Comparison of ENCODE assay signal across 30 mouse cellular contexts in the genomic region with DNA sequence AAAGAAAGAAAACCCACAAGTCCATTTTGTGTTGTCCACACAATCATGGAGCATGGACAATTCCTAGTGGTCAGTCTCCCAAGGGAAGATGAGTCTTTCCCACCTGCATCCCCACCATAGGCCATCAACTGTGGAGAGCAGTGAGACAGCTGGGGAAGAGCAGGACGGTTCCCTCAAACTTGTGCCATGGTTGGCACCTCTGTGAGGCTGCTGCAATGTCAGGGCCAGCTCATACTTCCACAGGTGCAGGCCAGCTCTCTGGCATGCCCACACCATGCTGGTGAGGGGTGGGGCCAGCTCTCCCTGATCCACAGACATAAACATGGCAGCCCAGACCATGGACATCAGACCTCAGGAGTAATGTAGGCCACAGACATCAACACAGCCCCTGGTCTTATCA. TPM values are rescaled to one million over a fixed set of nuclear protein-coding genes. Genes with fewer than 3 reads are reported as not detected.
DNase-seq lines count a peak whose midpoint lies in the region; ATAC-seq and TF ChIP-seq lines count a peak whose summit lies in the region.
"Had no signal": no experiment of that assay in that cellular context is flagged by ENCODE, and none has a peak within 500 bp of the region (broad histone marks: within the 10 kb centered on the region; RNA-seq: fewer than 3 reads in every experiment).

No protein-coding gene starts in this region.

- H3K4me2 ChIP-seq in liver, postnatal 0 days (ENCODE audit: low read depth, low read length): 0 out of 2 replicates have a peak overlapping the region, but pooled peaks have one; percentile 59
- H3K4me2 ChIP-seq in liver, embryonic 12.5 days: no peak overlapping the region
- H3K4me2 ChIP-seq in midbrain, embryonic 11.5 days: no peak overlapping the region
- no peak overlapping the region for H3K4me2 ChIP-seq in midbrain, embryonic 15.5 days
- H3K4me2 ChIP-seq: embryonic facial prominence, embryonic 13.5 days; embryonic facial prominence, embryonic 15.5 days; forebrain, embryonic 12.5 days had no signal

- H3K27ac ChIP-seq in liver, postnatal 0 days (ENCODE audit: low read depth): no peak overlapping the region
- H3K27ac ChIP-seq in liver, embryonic 12.5 days: no peak overlapping the region
- H3K27ac ChIP-seq in midbrain, embryonic 11.5 days (ENCODE audit: low read depth, low read length): no peak overlapping the region
- no peak overlapping the region for H3K27ac ChIP-seq in midbrain, embryonic 15.5 days
- H3K27ac ChIP-seq in bone marrow, adult 2 months (ENCODE audit: control insufficient read depth, insufficient read depth, low read depth, low read length, poor library complexity): peak overlapping the region; percentile 14; the same call in 1 of the 2 replicates
- H3K27ac ChIP-seq: embryonic facial prominence, embryonic 13.5 days; embryonic facial prominence, embryonic 15.5 days; forebrain, embryonic 10.5 days; forebrain, embryonic 12.5 days had no signal

- H3K27me3 ChIP-seq in liver, postnatal 0 days (ENCODE audit: insufficient read depth, low read length): no peaks in the 10 kb centered on the region
- H3K27me3 ChIP-seq in liver, embryonic 12.5 days (replicated peaks): no peaks in the 10 kb centered on the region
- no peaks in the 10 kb centered on the region for H3K27me3 ChIP-seq in midbrain, embryonic 11.5 days (ENCODE audit: control insufficient read depth, insufficient read depth, low read length)
- no peaks in the 10 kb centered on the region for H3K27me3 ChIP-seq in midbrain, embryonic 15.5 days (replicated peaks)
- no peaks in the 10 kb centered on the region for H3K27me3 ChIP-seq in G1E (ENCODE audit: insufficient read depth, low read length)
- H3K27me3 ChIP-seq: embryonic facial prominence, embryonic 13.5 days; embryonic facial prominence, embryonic 15.5 days; forebrain, embryonic 12.5 days; Patski had no signal

- DNase-seq in liver, postnatal 0 days: no peak
- DNase-seq in midbrain, embryonic 11.5 days (ENCODE audit: low spot score, missing footprints): peak; percentile 61
- no peak for DNase-seq in G1E (ENCODE audit: low spot score)
- no peak for DNase-seq in adrenal gland, postnatal 36 days
- DNase-seq: adrenal gland, postnatal 10 days; adrenal gland, postnatal 25 days; cerebellum, adult 11 months; cerebellum, adult 18-20 months; cerebellum, adult 8-10 months; cerebellum, adult 9-11 months; cerebellum, postnatal 14 days; cerebellum, postnatal 36 days; embryo, embryonic 11 days had no signal

- no peak for TF ChIP-seq CTCF in liver, postnatal 0 days (IDR thresholded peaks at IDR 0.05; ENCODE audit: low read depth)
- no peak for TF ChIP-seq CTCF in G1E (IDR thresholded peaks at IDR 0.05; ENCODE audit: low read depth, low read length)
- TF ChIP-seq CTCF in bone marrow, adult 2 months (IDR thresholded peaks at IDR 0.05; ENCODE audit: control insufficient read depth, insufficient read depth, low read length): no peak

- no peak for ATAC-seq in liver, postnatal 0 days
- no peak for ATAC-seq in liver, embryonic 12.5 days
- no peak for ATAC-seq in midbrain, embryonic 11.5 days (ENCODE audit: low FRiP score)
- no peak for ATAC-seq in midbrain, embryonic 15.5 days (replicated peaks)
- ATAC-seq in G1E (ENCODE audit: extremely low read depth, insufficient number of reproducible peaks, low FRiP score, poor library complexity, severe bottlenecking): no peak
- ATAC-seq: forebrain, embryonic 14.5 days; forebrain, embryonic 16.5 days; Patski had no signal

- H3K4me1 ChIP-seq in liver, postnatal 0 days (ENCODE audit: insufficient read depth): peaks cover 13% of the 10 kb centered on the region
- peaks cover 22% of the 10 kb centered on the region for H3K4me1 ChIP-seq in liver, embryonic 12.5 days
- no peaks in the 10 kb centered on the region; the same call in 1 of the 2 replicates for H3K4me1 ChIP-seq in midbrain, embryonic 11.5 days (ENCODE audit: control insufficient read depth, insufficient read depth, low read length)
- 0 out of 2 replicates have a peak, but pooled peaks cover 2% of the 10 kb centered on the region for H3K4me1 ChIP-seq in midbrain, embryonic 15.5 days
- peaks cover 38% of the 10 kb centered on the region for H3K4me1 ChIP-seq in G1E (ENCODE audit: insufficient read depth, low read depth, low read length)
- H3K4me1 ChIP-seq in bone marrow, adult 2 months (ENCODE audit: control insufficient read depth, insufficient read depth, low read length): peaks cover 15% of the 10 kb centered on the region
- H3K4me1 ChIP-seq: forebrain, embryonic 12.5 days had no signal

- 62% methylated on average over 1 of the region's 1 CpGs for WGBS in liver, postnatal 0 days (ENCODE audit: insufficient replicate concordance)
- 75% methylated on average over 1 of the region's 1 CpGs for WGBS in liver, embryonic 12.5 days (ENCODE audit: insufficient replicate concordance)
- 97% methylated on average over 1 of the region's 1 CpGs for WGBS in midbrain, embryonic 11.5 days
- 95% methylated on average over 1 of the region's 1 CpGs for WGBS in midbrain, embryonic 15.5 days
- 38% methylated on average over 1 of the region's 1 CpGs for WGBS in bone marrow, adult 2 months

- H3K4me3 ChIP-seq in liver, postnatal 0 days (ENCODE audit: low read depth, low read length): no peak overlapping the region
- H3K4me3 ChIP-seq in liver, embryonic 12.5 days: no peak overlapping the region
- no peak overlapping the region for H3K4me3 ChIP-seq in midbrain, embryonic 11.5 days (ENCODE audit: low read depth, low read length)
- H3K4me3 ChIP-seq in midbrain, embryonic 15.5 days: no peak overlapping the region
- H3K4me3 ChIP-seq in G1E (ENCODE audit: low read depth, low read length): 0 out of 2 replicates have a peak overlapping the region, but pooled peaks have one; percentile 21
- H3K4me3 ChIP-seq in bone marrow, adult 2 months (replicated peaks; ENCODE audit: control insufficient read depth, low read depth, low read length): no peak overlapping the region
- H3K4me3 ChIP-seq: embryonic facial prominence, embryonic 13.5 days; embryonic facial prominence, embryonic 15.5 days; erythroblast, embryonic 14.5 days; forebrain, embryonic 10.5 days; forebrain, embryonic 12.5 days had no signal

- no peak for TF ChIP-seq EP300 in liver, postnatal 0 days (IDR thresholded peaks at IDR 0.05; ENCODE audit: low read depth)

- no peaks in the 10 kb centered on the region for H3K9me3 ChIP-seq in liver, postnatal 0 days (ENCODE audit: low read length)
- no peaks in the 10 kb centered on the region for H3K9me3 ChIP-seq in liver, embryonic 12.5 days (replicated peaks)
- no peaks in the 10 kb centered on the region for H3K9me3 ChIP-seq in midbrain, embryonic 11.5 days (ENCODE audit: control insufficient read depth, low read length)
- no peaks in the 10 kb centered on the region for H3K9me3 ChIP-seq in midbrain, embryonic 15.5 days
- H3K9me3 ChIP-seq in G1E (replicated peaks): no peaks in the 10 kb centered on the region
- H3K9me3 ChIP-seq: embryonic facial prominence, embryonic 13.5 days; embryonic facial prominence, embryonic 15.5 days; forebrain, embryonic 10.5 days; forebrain, embryonic 12.5 days had no signal

- H3K36me3 ChIP-seq in liver, postnatal 0 days (replicated peaks; ENCODE audit: insufficient read depth, low read length): no peaks in the 10 kb centered on the region
- no peaks in the 10 kb centered on the region for H3K36me3 ChIP-seq in liver, embryonic 12.5 days
- H3K36me3 ChIP-seq in midbrain, embryonic 11.5 days (ENCODE audit: control insufficient read depth, insufficient read depth, low read length): no peaks in the 10 kb centered on the region
- H3K36me3 ChIP-seq in midbrain, embryonic 15.5 days (replicated peaks): no peaks in the 10 kb centered on the region
- no peaks in the 10 kb centered on the region for H3K36me3 ChIP-seq in G1E (replicated peaks)
- H3K36me3 ChIP-seq: embryonic facial prominence, embryonic 13.5 days; embryonic facial prominence, embryonic 15.5 days; forebrain, embryonic 10.5 days; forebrain, embryonic 12.5 days had no signal

- TF ChIP-seq POLR2A in bone marrow, adult 2 months (IDR thresholded peaks at IDR 0.05; ENCODE audit: borderline replicate concordance, control insufficient read depth, low read depth, low read length): no peak

- H3K9ac ChIP-seq in liver, postnatal 0 days (replicated peaks): no peak overlapping the region
- no peak overlapping the region for H3K9ac ChIP-seq in liver, embryonic 12.5 days
- H3K9ac ChIP-seq in midbrain, embryonic 11.5 days (ENCODE audit: low read length): no peak overlapping the region
- H3K9ac ChIP-seq in midbrain, embryonic 15.5 days: no peak overlapping the region
- H3K9ac ChIP-seq: embryonic facial prominence, embryonic 13.5 days; embryonic facial prominence, embryonic 15.5 days; forebrain, embryonic 12.5 days had no signal

RNA-seq across cellular contexts. Expression of a gene that starts 45.1 kb away (rescaled TPM):
- polyA plus RNA-seq in liver, postnatal 0 days (2015; fragmentation: Nextera tagmentation; extraction: Ambion mirVana): 310 and 342 TPM in 2 replicates
- 7.4 and 9.8 TPM in 2 replicates for polyA plus RNA-seq in liver, embryonic 12.5 days (2016; fragmentation: Nextera tagmentation; extraction: Ambion mirVana)
- polyA plus RNA-seq in midbrain, embryonic 11.5 days (2014; fragmentation: Nextera tagmentation; extraction: Ambion mirVana): 9.6 and 10.9 TPM in 2 replicates
- polyA plus RNA-seq in midbrain, embryonic 15.5 days (2015; fragmentation: Nextera tagmentation; extraction: Ambion mirVana): 6.2 and 8.4 TPM in 2 replicates
- total RNA-seq in G1E (2014; fragmentation: Nextera tagmentation) (29.7 and 34.3 TPM in 2 replicates), G1E (2017) (41.8 and 53.3 TPM in 2 replicates)
- 1.8 and 1.9 TPM in 2 replicates for polyA plus RNA-seq in G1E (2012)
- 11.8 and 19.6 TPM in 2 replicates for polyA plus RNA-seq in bone marrow, adult 2 months (2011; ENCODE audit: insufficient read depth, insufficient read length, low replicate concordance, missing spikeins)
- 10 to 100 TPM; 27.4 to 66.4 TPM for total RNA-seq in adrenal gland, postnatal 36 days (2021)

RNA-seq across cellular contexts. Expression of a gene that starts 45.4 kb away (rescaled TPM):
- polyA plus RNA-seq in liver, postnatal 0 days (2015; fragmentation: Nextera tagmentation; extraction: Ambion mirVana): 40.3 and 44.1 TPM in 2 replicates
- polyA plus RNA-seq in liver, embryonic 12.5 days (2016; fragmentation: Nextera tagmentation; extraction: Ambion mirVana): 8.8 and 9.6 TPM in 2 replicates
- 15.8 and 16.7 TPM in 2 replicates for polyA plus RNA-seq in midbrain, embryonic 11.5 days (2014; fragmentation: Nextera tagmentation; extraction: Ambion mirVana)
- polyA plus RNA-seq in midbrain, embryonic 15.5 days (2015; fragmentation: Nextera tagmentation; extraction: Ambion mirVana): 13.8 and 16.2 TPM in 2 replicates
- total RNA-seq in G1E (2014; fragmentation: Nextera tagmentation) (11.9 and 17.1 TPM in 2 replicates), G1E (2017) (14.5 and 14.7 TPM in 2 replicates)
- 2.9 and 4.2 TPM in 2 replicates for polyA plus RNA-seq in G1E (2012)
- polyA plus RNA-seq in bone marrow, adult 2 months (2011; ENCODE audit: insufficient read depth, insufficient read length, low replicate concordance, missing spikeins): 2.1 and 2.5 TPM in 2 replicates
- 10 to 100 TPM; 48.3 to 73.1 TPM for total RNA-seq in adrenal gland, postnatal 36 days (2021)

RNA-seq across cellular contexts. Expression of a gene that starts 45.6 kb away (rescaled TPM):
- polyA plus RNA-seq in liver, postnatal 0 days (2015; fragmentation: Nextera tagmentation; extraction: Ambion mirVana): 0.89 and 3.9 TPM in 2 replicates
- 0.37 and 1.3 TPM in 2 replicates for polyA plus RNA-seq in liver, embryonic 12.5 days (2016; fragmentation: Nextera tagmentation; extraction: Ambion mirVana)
- 1.3 TPM in 1 of 2 replicates, not detected in the other for polyA plus RNA-seq in midbrain, embryonic 11.5 days (2014; fragmentation: Nextera tagmentation; extraction: Ambion mirVana)
- 0.63 and 1.2 TPM in 2 replicates for polyA plus RNA-seq in midbrain, embryonic 15.5 days (2015; fragmentation: Nextera tagmentation; extraction: Ambion mirVana)
- total RNA-seq in G1E (2014; fragmentation: Nextera tagmentation) (not detected in 2 replicates), G1E (2017) (not detected in 2 replicates)
- not detected in 2 replicates for polyA plus RNA-seq in G1E (2012)
- not detected in 2 replicates for polyA plus RNA-seq in bone marrow, adult 2 months (2011; ENCODE audit: insufficient read depth, insufficient read length, low replicate concordance, missing spikeins)
- total RNA-seq in adrenal gland, postnatal 36 days (2021): not detected
- total RNA-seq: adrenal gland, adult 18-20 months; common myeloid progenitor, adult 5-6 weeks; ES-E14 had no signal
- polyA plus RNA-seq: activated CD4-positive, CD25-positive, alpha-beta regulatory T cell, adult 4 months; brain, embryonic 14.5 days; C2C12; erythroblast, embryonic 14.5 days; forebrain, embryonic 14.5 days; forebrain, embryonic 16.5 days had no signal

Comparison
In these comparisons a context has a peak if more than half of its experiments do, and no peak if none do; other contexts are left out.
1. RNA of a gene that starts 45.1 kb away (polyA plus RNA-seq): 310 to 342 TPM in liver, postnatal 0 days; 11.8 to 19.6 TPM in bone marrow, adult 2 months, 9.6 to 10.9 TPM in midbrain, embryonic 11.5 days, 7.4 to 9.8 TPM in liver, embryonic 12.5 days, 6.2 to 8.4 TPM in midbrain, embryonic 15.5 days and 1.8 to 1.9 TPM in G1E; every median in the first group is over 10 times any median in the second.